ENCODE assay signal across 7 mouse cellular contexts in genomic region chr19:46347936-46348668, GRCm38 (mm10). TPM values are rescaled to one million over a fixed set of nuclear protein-coding genes. Genes with fewer than 3 reads are reported as not detected.
DNase-seq lines count a peak whose midpoint lies in the region; ATAC-seq and TF ChIP-seq lines count a peak whose summit lies in the region.

No protein-coding gene starts in this region.

- no peaks in the 10 kb centered on the region for H3K9me3 ChIP-seq in limb, embryonic 13.5 days
- no peaks in the 10 kb centered on the region for H3K9me3 ChIP-seq in stomach, embryonic 15.5 days

- peak overlapping the region; percentile 80 for H3K9ac ChIP-seq in limb, embryonic 13.5 days
- H3K9ac ChIP-seq in stomach, embryonic 15.5 days: peak overlapping the region; percentile 70; the same call in 1 of the 2 replicates

- peak overlapping the region; percentile 75 for H3K4me3 ChIP-seq in spleen, adult 2 months (ENCODE audit: extremely low read depth, insufficient read depth, insufficient read length)
- H3K4me3 ChIP-seq in embryonic fibroblast, embryonic 13.5 days (ENCODE audit: insufficient read depth, low read length): peak overlapping the region; percentile 74
- peak overlapping the region; percentile 74 for H3K4me3 ChIP-seq in limb, embryonic 13.5 days
- peak overlapping the region; percentile 63 for H3K4me3 ChIP-seq in stomach, embryonic 15.5 days (replicated peaks)

- no peak overlapping the region for H3K27ac ChIP-seq in spleen, adult 2 months (ENCODE audit: insufficient read depth, low read length)
- H3K27ac ChIP-seq in embryonic fibroblast, embryonic 13.5 days (ENCODE audit: insufficient read depth, low read length): peak overlapping the region; percentile 43
- H3K27ac ChIP-seq in limb, embryonic 13.5 days: peak overlapping the region; percentile 66; the same call in 1 of the 2 replicates
- H3K27ac ChIP-seq in stomach, embryonic 15.5 days: peak overlapping the region; percentile 84

- peaks cover 5% of the 10 kb centered on the region; the same call in 1 of the 2 replicates for H3K27me3 ChIP-seq in spleen, adult 2 months (ENCODE audit: control insufficient read depth, insufficient read depth, low read length)
- H3K27me3 ChIP-seq in limb, embryonic 13.5 days: peaks cover 7% of the 10 kb centered on the region; the same call in 1 of the 2 replicates
- H3K27me3 ChIP-seq in stomach, embryonic 15.5 days (replicated peaks): no peaks in the 10 kb centered on the region

- no peaks in the 10 kb centered on the region for H3K36me3 ChIP-seq in spleen, adult 2 months (ENCODE audit: control insufficient read depth, insufficient read depth, low read length)
- H3K36me3 ChIP-seq in limb, embryonic 13.5 days: no peaks in the 10 kb centered on the region
- no peaks in the 10 kb centered on the region for H3K36me3 ChIP-seq in stomach, embryonic 15.5 days

- peaks cover 6% of the 10 kb centered on the region for H3K4me1 ChIP-seq in spleen, adult 2 months (ENCODE audit: control insufficient read depth, insufficient read depth, insufficient read length)
- peaks cover 8% of the 10 kb centered on the region; the same call in 1 of the 2 replicates for H3K4me1 ChIP-seq in embryonic fibroblast, embryonic 13.5 days (ENCODE audit: control insufficient read depth, insufficient read depth, low read length)
- H3K4me1 ChIP-seq in limb, embryonic 13.5 days: peaks cover 15% of the 10 kb centered on the region
- peaks cover 18% of the 10 kb centered on the region for H3K4me1 ChIP-seq in stomach, embryonic 15.5 days

- no peak for TF ChIP-seq POLR2A in spleen, adult 2 months (IDR thresholded peaks at IDR 0.05; ENCODE audit: low read depth, low read length)
- TF ChIP-seq POLR2A in embryonic fibroblast, embryonic 13.5 days (IDR thresholded peaks at IDR 0.05; ENCODE audit: low read depth, low read length): no peak

- peak overlapping the region; percentile 78 for H3K4me2 ChIP-seq in limb, embryonic 13.5 days (replicated peaks)
- H3K4me2 ChIP-seq in stomach, embryonic 15.5 days: peak overlapping the region; percentile 98

- WGBS in spleen, adult 2 months: 37% methylated on average over 14 of the region's 14 CpGs
- WGBS in limb, embryonic 13.5 days: 26% methylated on average over 14 of the region's 14 CpGs
- 29% methylated on average over 14 of the region's 14 CpGs for WGBS in stomach, embryonic 15.5 days

- no peak for TF ChIP-seq CTCF in spleen, adult 2 months (IDR thresholded peaks at IDR 0.05; ENCODE audit: extremely low read depth, insufficient read depth, insufficient read length, insufficient replicate concordance)
- no peak for TF ChIP-seq CTCF in embryonic fibroblast, embryonic 13.5 days (IDR thresholded peaks at IDR 0.05; ENCODE audit: borderline replicate concordance, insufficient read depth, low read length)

- no peak for ATAC-seq in limb, embryonic 13.5 days (ENCODE audit: low FRiP score, low read depth)
- ATAC-seq in stomach, embryonic 15.5 days (ENCODE audit: insufficient read depth, low FRiP score, low read depth): no peak

- DNase-seq in spleen, adult 2 months (ENCODE audit: low read depth in 1 of 2, low spot score in 2 of 2): no peak
- no peak for DNase-seq in spleen, adult 12 weeks (ENCODE audit: low spot score)
- no peak for DNase-seq in spleen, postnatal 36 days (ENCODE audit: low spot score in 2 of 2)
- DNase-seq in layer of hippocampus, postnatal 25 days (ENCODE audit: extremely low spot score in 1 of 2, low spot score in 1 of 2): no peak

RNA-seq across cellular contexts. Expression of gene 2310034G01Rik, which starts 2.0 kb away (rescaled TPM):
- 0.16 and 0.42 TPM in 2 replicates for polyA plus RNA-seq in spleen, adult 2 months (2012; rRNA removed)
- polyA plus RNA-seq in embryonic fibroblast, embryonic 13.5 days (2011; ENCODE audit: insufficient read length, low read depth, missing spikeins): 0.48 and 0.51 TPM in 2 replicates
- 2.7 TPM in 2 replicates for polyA plus RNA-seq in limb, embryonic 13.5 days (2015; fragmentation: Nextera tagmentation; extraction: Ambion mirVana)
- 1.4 and 1.5 TPM in 2 replicates for polyA plus RNA-seq in stomach, embryonic 15.5 days (2015; fragmentation: Nextera tagmentation; extraction: Ambion mirVana)
- under 1 TPM; 0.76 to 0.89 TPM for total RNA-seq in layer of hippocampus, postnatal 25 days (2021)

RNA-seq across cellular contexts. Expression of gene Mfsd13a, which starts 7.2 kb away (rescaled TPM):
- polyA plus RNA-seq in spleen, adult 2 months (2012; rRNA removed): 5.3 and 10.8 TPM in 2 replicates
- polyA plus RNA-seq in embryonic fibroblast, embryonic 13.5 days (2011; ENCODE audit: insufficient read length, low read depth, missing spikeins): 1.3 and 1.6 TPM in 2 replicates
- 3.5 and 4.8 TPM in 2 replicates for polyA plus RNA-seq in limb, embryonic 13.5 days (2015; fragmentation: Nextera tagmentation; extraction: Ambion mirVana)
- polyA plus RNA-seq in stomach, embryonic 15.5 days (2015; fragmentation: Nextera tagmentation; extraction: Ambion mirVana): 11.9 and 12.9 TPM in 2 replicates
- total RNA-seq in layer of hippocampus, postnatal 25 days (2021): 10 to 100 TPM; 29.9 to 31.4 TPM

RNA-seq across cellular contexts. Expression of gene Cuedc2, which starts 9.6 kb away (rescaled TPM):
- polyA plus RNA-seq in spleen, adult 2 months (2012; rRNA removed): 45.3 and 55.0 TPM in 2 replicates
- 62.4 and 67.7 TPM in 2 replicates for polyA plus RNA-seq in embryonic fibroblast, embryonic 13.5 days (2011; ENCODE audit: insufficient read length, low read depth, missing spikeins)
- polyA plus RNA-seq in limb, embryonic 13.5 days (2015; fragmentation: Nextera tagmentation; extraction: Ambion mirVana): 176 and 177 TPM in 2 replicates
- 134 and 137 TPM in 2 replicates for polyA plus RNA-seq in stomach, embryonic 15.5 days (2015; fragmentation: Nextera tagmentation; extraction: Ambion mirVana)
- total RNA-seq in layer of hippocampus, postnatal 25 days (2021): 100 to 1,000 TPM; 164 to 189 TPM

RNA-seq across cellular contexts. Expression of gene Fbxl15, which starts 20.1 kb away (rescaled TPM):
- polyA plus RNA-seq in spleen, adult 2 months (2012; rRNA removed): 12.1 and 16.4 TPM in 2 replicates
- polyA plus RNA-seq in embryonic fibroblast, embryonic 13.5 days (2011; ENCODE audit: insufficient read length, low read depth, missing spikeins): 3.2 and 3.9 TPM in 2 replicates
- 14.7 and 15.5 TPM in 2 replicates for polyA plus RNA-seq in limb, embryonic 13.5 days (2015; fragmentation: Nextera tagmentation; extraction: Ambion mirVana)
- polyA plus RNA-seq in stomach, embryonic 15.5 days (2015; fragmentation: Nextera tagmentation; extraction: Ambion mirVana): 16.7 TPM in 2 replicates
- 10 to 100 TPM; 29.0 to 32.8 TPM for total RNA-seq in layer of hippocampus, postnatal 25 days (2021)

RNA-seq across cellular contexts. Expression of gene Psd, which starts 21.1 kb away (rescaled TPM):
- polyA plus RNA-seq in spleen, adult 2 months (2012; rRNA removed): 3.6 and 4.7 TPM in 2 replicates
- 1.5 and 2.7 TPM in 2 replicates for polyA plus RNA-seq in embryonic fibroblast, embryonic 13.5 days (2011; ENCODE audit: insufficient read length, low read depth, missing spikeins)
- 4.1 and 4.8 TPM in 2 replicates for polyA plus RNA-seq in limb, embryonic 13.5 days (2015; fragmentation: Nextera tagmentation; extraction: Ambion mirVana)
- 52.9 and 54.7 TPM in 2 replicates for polyA plus RNA-seq in stomach, embryonic 15.5 days (2015; fragmentation: Nextera tagmentation; extraction: Ambion mirVana)
- total RNA-seq in layer of hippocampus, postnatal 25 days (2021): 100 to 1,000 TPM; 765 to 790 TPM
